Mouse (Mus musculus) liver, embryonic 14.5 days (tissue): ENCODE data around the gene Nmrk1. TPM values are rescaled to one million over a fixed set of nuclear protein-coding genes. Genes with fewer than 3 reads are reported as not detected.

ENCODE experiments used
- ATAC-seq: fragments of 200-750 bp; cut with Nextera tagmentation; 2 replicates; pipeline ENCODE4 v1.8.0; 2017; ENCODE audit warnings: moderate number of reproducible peaks, mild to moderate bottlenecking, moderate library complexity; ENCODE audit not compliant: insufficient read depth
- DNase-seq, 3 experiments: peaks; one replicate each; pipeline ENCODE4 v3.0.0-alpha.2; 2012 to 2013; ENCODE audit warnings: low read depth in 3 of 3, low spot score in 3 of 3
- H3K27ac ChIP-seq: fragments of 300-500 bp; sonication (generic); 2 replicates; pipeline ENCODE4 v1.5.1; 2014; ENCODE audit warnings: moderate library complexity, mild to moderate bottlenecking, control low read depth, inconsistent platforms
- H3K27me3 ChIP-seq: fragments of 300-500 bp; sonication (generic); 2 replicates; pipeline ENCODE4 v1.6.1; 2014; ENCODE audit warnings: mild to moderate bottlenecking, low read length, moderate library complexity; ENCODE audit not compliant: control insufficient read depth, insufficient read depth
- H3K36me3 ChIP-seq: fragments of 300-500 bp; sonication (generic); replicated peaks from 2 replicates; pipeline ENCODE4 v1.6.1; 2014; ENCODE audit warnings: low read depth; ENCODE audit not compliant: control insufficient read depth, insufficient read depth
- H3K4me1 ChIP-seq, 2 experiments: fragments of 200-500 bp in 1 of 2; fragments of 300-500 bp in 1 of 2; sonication (generic) in 1 of 2; replicated peaks; 2 replicates each; pipeline ENCODE4 v1.6.1; 2012 to 2014; ENCODE audit warnings: antibody characterized with exemption in 1 of 2, inconsistent platforms in 1 of 2, low read length in 1 of 2; ENCODE audit not compliant: control insufficient read depth in 2 of 2, insufficient read depth in 2 of 2
- H3K4me2 ChIP-seq: fragments of 300-500 bp; sonication (generic); 2 replicates; pipeline ENCODE4 v1.6.1; 2014; ENCODE audit warnings: low read depth, mild to moderate bottlenecking, control low read depth, moderate library complexity
- H3K4me3 ChIP-seq, 2 experiments: fragments of 200-500 bp in 1 of 2; fragments of 300-500 bp in 1 of 2; sonication (generic) in 1 of 2; 2 replicates each; pipeline ENCODE4 v1.5.1; 2012 to 2014; ENCODE audit warnings: low read depth in 2 of 2, low read length in 2 of 2, mild to moderate bottlenecking in 2 of 2, control low read depth in 1 of 2, inconsistent platforms in 1 of 2, moderate library complexity in 1 of 2; ENCODE audit not compliant: insufficient read depth in 1 of 2
- H3K9ac ChIP-seq: fragments of 300-500 bp; sonication (generic); replicated peaks from 2 replicates; pipeline ENCODE4 v1.6.1; 2014; ENCODE audit warnings: mild to moderate bottlenecking, control low read depth, moderate library complexity
- H3K9me3 ChIP-seq: fragments of 300-500 bp; sonication (generic); 2 replicates; pipeline ENCODE4 v1.6.1; 2016; ENCODE audit warnings: low read length, mixed read lengths; ENCODE audit not compliant: control insufficient read depth
- CTCF ChIP-seq: IDR thresholded peaks from 2 replicates; pipeline ENCODE4 v1.5.1; 2016; ENCODE audit warnings: antibody characterized with exemption, low read depth, control low read depth
- EP300 ChIP-seq: IDR thresholded peaks from 2 replicates; pipeline ENCODE4 v1.6.1; 2016; ENCODE audit warnings: antibody characterized with exemption, low read depth
- WGBS: fragments of 180-500 bp; shearing (Covaris S2); extraction: QIAGEN DNeasy Blood & Tissue Kit; methylation state at CpG from one replicate; pipeline ENCODE4 v1.1.7; 2014; ENCODE audit not compliant: insufficient replicate concordance; 5-methylcytosine and 5-hydroxymethylcytosine counted together
- polyA plus RNA-seq, 2 experiments: library from polyadenylated mRNA; depleted of rRNA in 1 of 2; stranded (reverse) in 1 of 2; unstranded in 1 of 2; fragments of >200 nt; fragmentation: Nextera tagmentation in 1 of 2; extraction: Ambion mirVana in 1 of 2; gene quantifications; 2 replicates each; pipeline versions ENCODE4 v1.2.1 to v1.2.3; 2012 to 2014

Nmrk1 gene
- polyA plus RNA-seq, 2 experiments: 2.6 to 3.5 TPM

- no peak overlapping the region for H3K9ac ChIP-seq
- WGBS: 74% methylated on average over 3 of the region's 3 CpGs
- DNase-seq (no peak), ATAC-seq (no peak)
- no peak overlapping the region for H3K4me2 ChIP-seq
- no peak overlapping the region for H3K4me3 ChIP-seq
- no peaks in the 10 kb centered on the region for H3K27me3 ChIP-seq
- H3K4me1 ChIP-seq: peaks cover 6 to 7% of the 10 kb centered on the region in 2 experiments
- no peak overlapping the region for H3K27ac ChIP-seq
- no peaks in the 10 kb centered on the region for H3K36me3 ChIP-seq
- no peak for TF ChIP-seq CTCF
- no peak for TF ChIP-seq EP300
- H3K9me3 ChIP-seq: no peaks in the 10 kb centered on the region
Observed at GRCm38 (mm10) chr19:18660466-18660865, 28.7 kb downstream of the Nmrk1 start.

- DNase-seq (no peak), ATAC-seq (0 out of 2 replicates have a peak, but pooled peaks have one; percentile 51)
- H3K4me3 ChIP-seq: no peak overlapping the region
- no peak overlapping the region for H3K4me2 ChIP-seq
- no peaks in the 10 kb centered on the region for H3K36me3 ChIP-seq
- WGBS: 21% methylated on average over 1 of the region's 1 CpGs
- peaks cover 6 to 7% of the 10 kb centered on the region in 2 experiments for H3K4me1 ChIP-seq
- H3K9me3 ChIP-seq: no peaks in the 10 kb centered on the region
- TF ChIP-seq CTCF: no peak
- no peak for TF ChIP-seq EP300
- no peaks in the 10 kb centered on the region for H3K27me3 ChIP-seq
- no peak overlapping the region for H3K9ac ChIP-seq
- H3K27ac ChIP-seq: no peak overlapping the region
Observed at GRCm38 (mm10) chr19:18661683-18662082, 29.9 kb downstream of the Nmrk1 start.

- peaks cover 6 to 7% of the 10 kb centered on the region in 2 experiments for H3K4me1 ChIP-seq
- DNase-seq (no peak), ATAC-seq (no peak)
- H3K4me2 ChIP-seq: no peak overlapping the region
- no peaks in the 10 kb centered on the region for H3K9me3 ChIP-seq
- H3K4me3 ChIP-seq: no peak overlapping the region
- no peaks in the 10 kb centered on the region for H3K36me3 ChIP-seq
- no peak overlapping the region for H3K9ac ChIP-seq
- no peaks in the 10 kb centered on the region for H3K27me3 ChIP-seq
- no peak overlapping the region for H3K27ac ChIP-seq
- no peak for TF ChIP-seq EP300
- 0 out of 2 replicates have a peak, but pooled peaks have one; percentile 11 for TF ChIP-seq CTCF
- 32% methylated on average over 2 of the region's 2 CpGs for WGBS
Observed at GRCm38 (mm10) chr19:18663904-18664303, 32.2 kb downstream of the Nmrk1 start.

DNA sequence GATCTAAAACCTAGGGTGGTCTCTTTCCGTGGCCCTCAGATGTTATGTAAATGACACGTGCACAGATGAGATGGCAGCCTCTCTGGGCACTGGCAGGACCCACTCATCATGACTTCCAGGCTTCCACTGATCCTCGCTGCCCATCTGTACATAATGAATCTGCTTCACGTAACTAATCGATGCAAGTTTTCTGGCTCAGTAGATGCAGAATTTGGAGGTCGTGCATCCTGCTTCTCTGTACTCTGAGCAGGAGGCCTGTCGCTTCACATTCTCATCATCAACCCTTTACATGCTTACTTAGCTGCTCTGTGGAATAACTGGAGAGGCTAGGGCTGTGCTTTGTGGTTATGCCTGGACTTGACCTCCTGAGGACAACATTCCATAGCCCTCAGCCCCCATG, 35.2 kb downstream of the Nmrk1 start:
- Histone ChIP-seq H3K27ac (no peak overlapping the region), H3K9me3 (no peaks in the 10 kb centered on the region), H3K4me2 (no peak overlapping the region), H3K4me1 (peaks cover 3 to 10% of the 10 kb centered on the region in 2 experiments), H3K9ac (no peak overlapping the region), H3K4me3 (no peak overlapping the region), H3K36me3 (no peaks in the 10 kb centered on the region), H3K27me3 (no peaks in the 10 kb centered on the region)
- WGBS: 77% methylated on average over 7 of the region's 7 CpGs
- DNase-seq (no peak), ATAC-seq (no peak)
- TF ChIP-seq EP300 (no peak), CTCF (no peak)

DNA sequence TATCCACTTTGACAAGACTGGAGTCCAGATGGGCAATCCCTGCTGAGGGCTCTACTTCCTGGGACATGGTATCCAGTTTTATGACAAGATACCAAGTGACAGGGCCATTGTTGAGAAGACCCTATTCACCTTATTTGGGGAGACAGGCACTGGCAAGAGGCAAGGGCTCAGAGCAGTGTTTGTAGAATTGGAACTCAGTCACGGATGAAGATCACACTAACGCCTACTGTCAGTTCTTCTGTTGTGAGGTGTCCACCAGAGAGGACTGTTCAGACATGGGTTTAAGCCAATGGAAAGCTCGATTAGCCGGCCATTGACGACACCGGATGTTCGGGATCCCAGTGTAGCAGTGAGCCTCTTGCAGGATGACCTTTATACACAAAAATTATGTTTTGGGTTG, 37.8 kb downstream of the Nmrk1 start:
- no peak overlapping the region for H3K4me3 ChIP-seq
- H3K9me3 ChIP-seq: no peaks in the 10 kb centered on the region
- H3K4me2 ChIP-seq: no peak overlapping the region
- H3K27ac ChIP-seq: no peak overlapping the region
- peaks cover 14 to 20% of the 10 kb centered on the region in 2 experiments for H3K4me1 ChIP-seq
- DNase-seq (no peak), ATAC-seq (no peak)
- TF ChIP-seq EP300: no peak
- no peak for TF ChIP-seq CTCF
- H3K27me3 ChIP-seq: no peaks in the 10 kb centered on the region
- 85% methylated on average over 7 of the region's 7 CpGs for WGBS
- H3K9ac ChIP-seq: no peak overlapping the region
- no peaks in the 10 kb centered on the region for H3K36me3 ChIP-seq
